In the genomic region with DNA sequence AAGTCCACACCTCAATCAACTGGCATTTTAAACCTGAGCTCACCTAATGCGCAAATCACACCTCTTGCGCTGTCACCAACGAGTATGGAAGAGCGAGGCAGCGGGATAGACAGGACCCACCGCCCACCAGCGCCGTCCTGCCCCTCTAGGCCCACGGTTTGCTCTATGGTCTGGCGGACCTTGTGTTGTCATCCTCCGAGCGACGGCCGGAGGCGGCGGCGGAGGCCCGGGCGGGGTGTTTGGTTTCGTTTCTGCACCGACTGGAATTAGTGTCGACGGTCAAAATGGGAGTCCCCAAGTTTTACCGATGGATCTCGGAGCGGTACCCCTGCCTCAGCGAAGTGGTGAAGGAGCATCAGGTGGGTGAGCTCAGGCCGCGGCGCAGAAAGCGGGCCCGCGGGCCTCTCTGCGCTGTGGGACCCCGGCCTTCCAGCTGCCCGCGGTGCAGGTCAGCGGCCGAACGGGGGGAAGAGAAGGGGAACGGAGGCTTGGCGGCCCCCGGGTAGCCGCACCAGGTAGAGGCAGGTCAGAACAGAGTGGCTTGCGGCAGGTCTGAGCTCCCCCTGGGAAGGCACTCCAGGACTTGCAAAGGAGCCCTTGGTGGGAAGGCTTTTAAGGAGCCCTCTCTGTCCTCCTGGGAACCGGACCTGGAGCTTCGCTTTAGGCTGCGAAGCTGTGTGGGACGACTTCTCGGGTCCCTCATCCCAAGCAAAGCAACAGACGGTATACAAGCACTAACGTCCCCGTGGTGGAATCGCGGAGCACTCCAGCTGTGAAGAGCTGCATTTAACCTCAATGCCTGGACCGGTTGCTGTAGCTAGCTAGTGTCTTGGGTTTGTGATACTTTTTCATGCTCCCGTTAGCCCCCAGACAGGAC, we compare ENCODE assay signal across 8 mouse cellular contexts. TPM values are rescaled to one million over a fixed set of nuclear protein-coding genes. Genes with fewer than 3 reads are reported as not detected.
DNase-seq lines count a peak whose midpoint lies in the region; ATAC-seq and TF ChIP-seq lines count a peak whose summit lies in the region.

A gene (plus strand): TSS at position 176 of the 877 bp plus-strand sequence.

- peak within 1 kb of the TSS; percentile 73 for H3K4me2 ChIP-seq in embryonic facial prominence, embryonic 13.5 days
- H3K4me2 ChIP-seq in limb, embryonic 13.5 days (replicated peaks) = peak within 1 kb of the TSS; percentile 81
- H3K4me2 ChIP-seq in midbrain, embryonic 16.5 days (ENCODE audit: low read length) = peak within 1 kb of the TSS; percentile 84

- ATAC-seq in embryonic facial prominence, embryonic 13.5 days (ENCODE audit: insufficient number of reproducible peaks, insufficient read depth, low FRiP score, low TSS enrichment, low read depth) = peak; percentile 98
- ATAC-seq in limb, embryonic 13.5 days (ENCODE audit: low FRiP score, low read depth) = peak; percentile 98
- ATAC-seq in midbrain, embryonic 16.5 days = peak; percentile 100

- peak within 1 kb of the TSS; percentile 93 for H3K9ac ChIP-seq in embryonic facial prominence, embryonic 13.5 days
- peak within 1 kb of the TSS; percentile 94 for H3K9ac ChIP-seq in heart, adult 2 months (ENCODE audit: low read depth, low read length)
- peak within 1 kb of the TSS; percentile 93 for H3K9ac ChIP-seq in limb, embryonic 13.5 days
- H3K9ac ChIP-seq in midbrain, embryonic 16.5 days (ENCODE audit: low read depth, low read length) = peak within 1 kb of the TSS; percentile 97

- WGBS in embryonic facial prominence, embryonic 13.5 days = under 1% methylated on average over 57 of the region's 57 CpGs
- WGBS in heart, adult 2 months = under 1% methylated on average over 57 of the region's 57 CpGs
- WGBS in limb, embryonic 13.5 days = under 1% methylated on average over 57 of the region's 57 CpGs
- under 1% methylated on average over 57 of the region's 57 CpGs for WGBS in midbrain, embryonic 16.5 days

- H3K27ac ChIP-seq in embryonic facial prominence, embryonic 13.5 days = peak within 1 kb of the TSS; percentile 82
- peak within 1 kb of the TSS; percentile 87 for H3K27ac ChIP-seq in heart, adult 2 months
- peak within 1 kb of the TSS; percentile 90 for H3K27ac ChIP-seq in limb, embryonic 13.5 days
- H3K27ac ChIP-seq in midbrain, embryonic 16.5 days (ENCODE audit: low read length) = peak within 1 kb of the TSS; percentile 79

- peaks cover 8% of the 10 kb centered on the region; the same call in 1 of the 2 replicates for H3K4me1 ChIP-seq in embryonic facial prominence, embryonic 13.5 days
- H3K4me1 ChIP-seq in heart, adult 2 months (ENCODE audit: control insufficient read depth, insufficient read depth, low read length) = no peaks in the 10 kb centered on the region; the same call in none of the 2 replicates
- peaks cover 12% of the 10 kb centered on the region for H3K4me1 ChIP-seq in limb, embryonic 13.5 days
- peaks cover 9% of the 10 kb centered on the region for H3K4me1 ChIP-seq in midbrain, embryonic 16.5 days (ENCODE audit: control insufficient read depth, insufficient read depth, low read length)

- peak; percentile 78 for TF ChIP-seq POLR2A in heart, adult 2 months (IDR thresholded peaks at IDR 0.05; ENCODE audit: insufficient read depth, low read depth, low read length)

- TF ChIP-seq CTCF in heart, adult 2 months (IDR thresholded peaks at IDR 0.05) = no peak

- intact Hi-C loops in heart, adult 2 months (cut with DNase I) = loop anchor here (2.0 to 10.0 kb wide), 6 partner anchors 96 to 520 kb away; a partner anchor contains a TSS

- DNase-seq in 3134 (ENCODE audit: extremely low read depth, insufficient read length, low spot score) = peak; percentile 88
- peak; percentile 95 for DNase-seq in adrenal gland, postnatal 36 days
- DNase-seq in heart, adult 2 months = peak; percentile 94
- DNase-seq in kidney, adult 8-10 months = peak; percentile 87 to 90
- peak; percentile 95 to 97 for DNase-seq in spleen, postnatal 10 days (ENCODE audit: low spot score in 2 of 2)

- peaks cover 22% of the 10 kb centered on the region; the same call in 1 of the 2 replicates for H3K36me3 ChIP-seq in embryonic facial prominence, embryonic 13.5 days
- H3K36me3 ChIP-seq in heart, adult 2 months (ENCODE audit: control insufficient read depth, insufficient read depth, low read length) = peaks cover 2% of the 10 kb centered on the region
- peaks cover 12% of the 10 kb centered on the region; the same call in 1 of the 2 replicates for H3K36me3 ChIP-seq in limb, embryonic 13.5 days
- no peaks in the 10 kb centered on the region for H3K36me3 ChIP-seq in midbrain, embryonic 16.5 days (ENCODE audit: control insufficient read depth, insufficient read depth, low read length)

- peak; percentile 70; the same call in 1 of the 2 replicates for TF ChIP-seq EP300 in heart, adult 2 months (IDR thresholded peaks at IDR 0.05; ENCODE audit: insufficient read depth, low read depth, low read length)

- peaks cover 9% of the 10 kb centered on the region for H3K79me2 ChIP-seq in heart, adult 2 months (replicated peaks; ENCODE audit: control insufficient read depth, insufficient read depth, low read length)

- H3K9me3 ChIP-seq in embryonic facial prominence, embryonic 13.5 days = no peaks in the 10 kb centered on the region
- H3K9me3 ChIP-seq in limb, embryonic 13.5 days = no peaks in the 10 kb centered on the region
- H3K9me3 ChIP-seq in midbrain, embryonic 16.5 days (replicated peaks; ENCODE audit: control insufficient read depth, low read length, poor library complexity, severe bottlenecking) = no peaks in the 10 kb centered on the region

- H3K4me3 ChIP-seq in embryonic facial prominence, embryonic 13.5 days = peak within 1 kb of the TSS; percentile 66
- peak within 1 kb of the TSS; percentile 91 for H3K4me3 ChIP-seq in heart, adult 2 months
- H3K4me3 ChIP-seq in limb, embryonic 13.5 days = peak within 1 kb of the TSS; percentile 71
- peak within 1 kb of the TSS; percentile 100 for H3K4me3 ChIP-seq in midbrain, embryonic 16.5 days (ENCODE audit: low read depth, low read length)

- no peaks in the 10 kb centered on the region for H3K27me3 ChIP-seq in embryonic facial prominence, embryonic 13.5 days
- no peaks in the 10 kb centered on the region for H3K27me3 ChIP-seq in heart, adult 2 months (ENCODE audit: control insufficient read depth, insufficient read depth, low read length)
- H3K27me3 ChIP-seq in limb, embryonic 13.5 days = no peaks in the 10 kb centered on the region
- no peaks in the 10 kb centered on the region for H3K27me3 ChIP-seq in midbrain, embryonic 16.5 days (ENCODE audit: control insufficient read depth, insufficient read depth, low read depth, low read length)

RNA-seq across cellular contexts. Expression of the gene that starts here (rescaled TPM):
- 10 to 100 TPM; 22.8 to 24.0 TPM for total RNA-seq in adrenal gland, postnatal 36 days (2021)
- 24.7 and 25.2 TPM in 2 replicates for polyA plus RNA-seq in embryonic facial prominence, embryonic 13.5 days (2015; fragmentation: Nextera tagmentation; extraction: Ambion mirVana)
- total RNA-seq in heart, adult 2 months (2021) = 10 to 100 TPM; 16.3 to 20.4 TPM
- 3.3 and 6.5 TPM in 2 replicates for polyA plus RNA-seq in heart, adult 2 months (2012; rRNA removed)
- polyA plus RNA-seq in limb, embryonic 13.5 days (2015; fragmentation: Nextera tagmentation; extraction: Ambion mirVana) = 21.8 and 26.4 TPM in 2 replicates
- polyA plus RNA-seq in midbrain, embryonic 16.5 days (2015; fragmentation: Nextera tagmentation; extraction: Ambion mirVana) = 14.4 and 18.4 TPM in 2 replicates

Comparison
In these comparisons a context has a peak if more than half of its experiments do, and no peak if none do; other contexts are left out.
1. Peak in every context shown above with its lines: DNase-seq, ATAC-seq, H3K4me3 ChIP-seq and H3K27ac ChIP-seq.